Mouse (Mus musculus) liver, postnatal 0 days (tissue): Measurements from ENCODE around the gene Ttc39a.

Experiments
- CTCF ChIP-seq: sonication (generic); IDR thresholded peaks from 2 replicates; pipeline ENCODE4 v1.5.1; 2016; ENCODE audit warnings: antibody characterized with exemption, low read depth
- EP300 ChIP-seq: IDR thresholded peaks from 2 replicates; pipeline ENCODE4 v1.6.1; 2016; ENCODE audit warnings: antibody characterized with exemption, low read depth, mild to moderate bottlenecking

- TF ChIP-seq CTCF (no peak), EP300 (no peak)
These were observed 20.8 kb upstream of the Ttc39a start for GRCm38 (mm10) chr4:109385599-109385998.
